Mouse (Mus musculus): ENCODE results near the gene Ptn.

DNA sequence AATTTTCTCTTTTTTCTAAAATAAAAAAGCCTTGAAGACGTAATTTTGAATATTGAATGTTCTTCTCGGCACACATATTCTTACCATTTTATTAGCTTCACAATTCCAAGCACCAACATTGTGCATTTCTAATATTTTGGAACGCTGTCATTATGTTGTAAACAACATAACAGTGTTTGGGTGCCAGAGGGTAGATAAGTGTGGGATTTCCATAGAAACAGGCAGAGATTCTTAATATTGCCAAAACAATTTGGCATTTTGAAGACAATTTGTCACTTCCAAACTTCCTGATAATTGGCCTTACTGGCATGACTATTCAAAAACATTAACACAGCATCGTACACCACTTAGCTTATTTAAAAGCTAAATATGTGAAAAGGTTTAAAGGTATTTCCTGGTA, 119.1 kb downstream of the Ptn start:
- TF ChIP-seq TAL1 (IDR thresholded peaks at IDR 0.05; ENCODE audit: low read length) (no peak), GATA1 (IDR thresholded peaks at IDR 0.05; ENCODE audit: low read length) (no peak)

Data from erythroblast, embryonic 14.5 days (primary cell).